Mouse (Mus musculus): ENCODE measurements around the gene Card19.
A peak's percentile ranks its signal among the peaks of the same experiment; 100 is the strongest.

Card19 gene

DNA sequence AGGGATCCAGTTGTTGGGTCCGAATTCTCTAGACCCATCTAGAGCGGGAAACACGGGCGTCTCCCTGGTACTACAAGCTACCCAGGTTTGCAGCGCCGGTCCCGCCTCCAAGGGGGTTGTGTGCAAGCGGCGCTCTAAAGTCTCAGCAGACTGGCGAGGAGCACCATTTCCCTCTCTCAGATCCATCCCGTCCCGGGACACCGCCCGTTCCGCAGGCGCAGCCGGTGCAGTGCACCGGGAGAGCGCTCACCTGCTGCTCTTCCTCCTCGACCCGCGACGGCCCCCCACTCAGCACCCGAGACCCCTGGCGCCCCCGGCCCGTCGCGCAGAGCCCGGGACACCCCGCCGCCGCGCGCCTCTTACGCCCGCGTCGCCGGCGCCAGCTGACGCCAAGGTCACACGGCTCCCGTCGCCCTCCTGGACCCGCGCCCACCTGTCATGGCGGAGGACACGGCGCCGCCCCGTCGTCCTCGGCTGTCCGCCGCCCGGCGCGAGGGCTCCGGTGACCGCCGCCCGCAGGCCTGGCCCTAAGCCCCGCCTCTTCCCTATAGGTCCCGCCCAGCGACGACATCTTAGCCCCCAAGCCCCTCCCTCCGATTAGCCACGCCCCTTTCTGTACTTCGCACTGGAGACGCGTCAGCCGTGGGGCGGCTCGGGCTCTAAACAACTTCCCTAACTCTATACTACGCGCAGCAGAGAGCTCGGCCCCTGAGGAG lies at the start of gene Card19:
Card19 (minus strand) TSS at position 534 of the 716 bp plus-strand sequence.
- DNase-seq = peak; percentile 93 to 95

GRCm38 (mm10) chr13:49260036-49260722 lies 44.3 kb upstream of the Card19 start:
- no peak for DNase-seq

- DNase-seq = no peak
Observed at GRCm38 (mm10) chr13:49257819-49258313, 42.0 kb upstream of the Card19 start.

GRCm38 (mm10) chr13:49252746-49253145 lies 36.9 kb upstream of the Card19 start:
- DNase-seq = no peak

DNA sequence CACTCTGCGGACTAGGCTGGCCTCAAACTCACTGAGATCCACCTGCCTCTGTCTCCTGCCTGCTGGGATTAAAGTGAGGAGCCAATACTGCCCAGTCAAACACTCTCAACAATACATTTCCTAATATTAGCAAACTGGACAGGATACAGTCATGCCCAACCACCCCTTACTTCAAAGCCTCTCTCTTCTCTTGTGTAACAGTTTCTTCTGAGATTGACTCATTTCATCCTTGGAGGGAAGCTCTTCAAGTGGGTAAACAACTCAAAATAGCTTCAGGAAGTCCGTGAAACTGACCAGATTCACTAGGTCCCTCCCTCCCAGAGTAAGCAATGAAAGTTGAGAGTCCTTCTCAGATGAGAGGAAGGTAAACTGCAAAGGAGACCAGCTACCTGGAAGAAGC lies 36.3 kb upstream of the Card19 start:
- DNase-seq = no peak

GRCm38 (mm10) chr13:49250716-49251517 lies 35.1 kb upstream of the Card19 start:
- no peak for DNase-seq

- DNase-seq = no peak
Observed at GRCm38 (mm10) chr13:49249634-49250033, 33.8 kb upstream of the Card19 start.

DNA sequence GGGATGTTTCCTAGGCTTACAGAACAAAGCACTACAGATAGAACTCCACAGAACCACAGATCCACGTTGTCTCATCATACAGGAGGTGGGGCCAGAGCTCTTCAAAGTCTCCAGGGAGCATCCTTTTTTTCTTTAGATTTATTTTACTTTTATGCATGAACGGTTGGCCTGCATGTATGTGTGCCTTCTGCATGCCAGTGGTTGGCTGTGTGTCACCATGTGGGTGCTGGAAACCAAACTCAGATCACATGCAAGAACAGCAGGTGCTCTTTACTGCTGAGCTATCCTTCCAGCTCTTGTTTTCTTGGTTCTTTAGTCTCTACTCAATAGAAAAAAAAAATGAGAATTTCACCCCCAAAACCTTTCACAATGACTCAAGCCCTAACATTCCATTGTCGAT lies 33.1 kb upstream of the Card19 start:
- no peak for DNase-seq

GRCm38 (mm10) chr13:49248467-49248862 lies 32.6 kb upstream of the Card19 start, which contains the start of gene Susd3:
Susd3 (minus strand) TSS chr13:49248706.
- no peak for DNase-seq

DNA sequence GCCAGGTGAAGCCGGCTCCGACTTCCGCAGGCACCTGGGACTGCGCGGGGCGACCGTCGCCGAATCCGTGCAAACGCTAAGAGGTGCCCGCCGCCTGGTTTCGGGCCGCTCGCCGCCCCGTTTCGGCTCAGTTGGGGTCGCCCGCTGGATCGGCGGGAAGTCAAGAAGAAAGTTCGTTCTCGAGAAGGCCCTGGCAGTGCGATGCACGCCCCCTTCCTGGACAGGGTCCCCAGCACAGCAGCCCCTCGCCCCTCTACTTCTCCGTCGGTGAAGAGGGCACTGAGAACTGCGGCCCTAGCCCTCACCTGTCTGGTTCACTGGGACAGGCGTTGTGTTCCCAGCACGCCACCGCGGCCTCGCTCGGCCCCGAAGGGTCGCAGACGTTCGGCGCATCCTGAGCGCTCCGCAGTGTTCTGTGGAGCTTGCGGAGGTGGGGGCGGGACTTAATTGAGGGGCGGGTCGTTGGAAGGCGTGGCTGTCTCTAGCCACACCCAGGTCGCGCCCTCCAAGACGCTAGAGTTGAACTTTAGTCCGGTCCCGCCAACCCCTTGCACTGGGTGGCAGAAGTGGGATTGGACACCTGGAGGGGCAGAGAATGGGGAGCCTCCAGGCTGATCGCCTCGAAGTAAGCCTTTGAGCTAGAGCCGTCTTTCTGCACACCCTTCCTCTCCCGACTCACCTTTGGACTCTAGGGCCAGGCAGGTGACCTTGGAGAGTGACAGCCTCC lies 32.1 kb upstream of the Card19 start:
- DNase-seq = peak; percentile 21 to 26

- no peak for DNase-seq
Observed at GRCm38 (mm10) chr13:49247232-49247739, 31.4 kb upstream of the Card19 start.

DNA sequence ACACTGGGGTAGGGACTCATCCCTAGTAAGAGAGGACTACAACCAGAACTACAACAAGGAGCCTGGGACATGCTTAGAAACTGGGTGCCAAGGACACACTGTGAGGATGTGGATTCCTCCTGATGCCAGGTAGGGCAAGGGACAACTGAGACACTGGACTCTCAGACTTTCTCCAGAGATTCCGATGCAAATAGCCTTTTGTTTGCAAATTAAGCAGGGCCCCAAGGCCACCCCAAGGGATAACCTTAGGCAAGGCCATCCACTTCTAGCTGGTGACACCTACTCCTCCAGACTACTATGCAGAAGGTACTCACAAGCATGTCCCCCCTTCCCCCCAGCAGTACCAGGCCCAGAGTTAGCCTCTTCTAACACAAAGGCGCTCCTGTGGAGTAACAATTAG lies 30.8 kb upstream of the Card19 start:
- no peak for DNase-seq

DNA sequence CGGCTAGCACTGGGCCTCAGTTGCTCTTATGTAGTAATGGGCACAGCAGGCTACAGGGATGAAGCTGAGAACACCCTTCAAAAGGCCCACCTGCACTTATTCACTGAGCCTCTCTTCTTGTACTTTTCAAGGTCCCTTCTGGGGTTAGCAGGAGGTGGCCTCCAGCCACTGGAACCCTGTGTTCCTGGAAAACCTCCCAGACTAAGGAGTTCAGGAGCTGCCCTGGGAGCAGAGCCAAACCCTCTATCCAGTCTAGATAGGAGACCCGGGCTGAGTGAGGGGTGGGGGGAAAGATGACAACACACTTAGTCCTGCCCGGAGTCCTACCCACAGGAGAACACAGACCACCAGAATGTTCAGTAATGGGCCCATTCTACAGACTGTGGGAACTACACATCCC lies 30.2 kb upstream of the Card19 start:
- peak; percentile 19 to 29 for DNase-seq

DNA sequence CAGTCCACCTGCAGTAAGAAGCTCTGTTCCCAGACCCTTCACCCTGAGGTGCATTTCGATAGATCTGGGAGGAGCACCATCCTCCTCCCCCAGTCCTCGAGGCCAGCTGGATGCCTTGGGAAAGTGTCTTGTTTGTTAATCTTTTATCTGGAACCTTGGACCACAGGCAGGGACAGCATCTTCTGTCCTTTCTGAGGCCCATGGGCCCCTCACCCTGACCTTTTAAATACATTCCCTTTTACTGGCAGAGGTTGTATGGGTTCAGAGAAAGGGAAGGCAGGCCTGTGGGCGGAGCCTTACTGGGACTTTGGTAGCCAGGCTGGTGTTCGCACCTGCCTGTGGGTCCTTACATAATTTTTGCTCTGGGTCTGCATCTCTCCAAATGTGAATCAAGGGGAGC lies 29.4 kb upstream of the Card19 start:
- no peak for DNase-seq

GRCm38 (mm10) chr13:49243492-49243891 lies 27.7 kb upstream of the Card19 start:
- no peak for DNase-seq

DNA sequence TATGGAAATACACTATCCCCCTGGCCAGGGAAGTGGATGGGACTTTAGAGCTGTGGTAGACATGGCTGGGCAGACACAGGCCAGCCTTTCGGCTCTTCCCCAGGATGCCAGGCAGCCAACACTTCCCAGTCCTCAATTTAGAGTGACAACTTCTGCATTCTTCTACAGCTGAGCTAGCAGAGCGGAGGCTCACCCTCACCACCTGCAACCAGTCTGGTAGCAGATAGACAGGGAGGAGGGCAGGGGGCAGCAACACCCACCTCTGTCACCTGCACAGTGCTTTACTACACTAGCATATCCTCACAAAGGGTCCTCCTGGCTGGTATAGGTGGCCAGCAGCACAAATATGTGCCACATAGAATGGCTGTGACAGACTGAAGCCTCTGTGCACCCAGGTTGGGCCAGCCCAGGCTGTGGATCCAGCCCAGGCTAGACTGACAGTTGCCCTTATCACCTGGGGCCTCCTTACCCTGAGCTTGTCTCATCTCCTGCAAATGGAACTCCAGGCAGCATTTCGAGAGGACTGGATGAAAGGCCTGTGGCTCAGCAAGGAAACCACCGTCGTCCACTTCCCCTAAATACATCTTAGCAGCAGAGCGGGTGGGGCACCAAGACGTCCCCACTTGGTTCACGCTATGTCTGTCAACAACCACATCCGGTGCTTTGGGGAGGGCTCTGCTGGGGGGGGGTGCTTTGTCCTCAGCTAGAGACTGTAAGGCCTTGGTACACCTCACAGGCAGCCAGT lies 26.7 kb upstream of the Card19 start:
- no peak for DNase-seq

- no peak for DNase-seq
Observed at GRCm38 (mm10) chr13:49238737-49239136, 22.9 kb upstream of the Card19 start.

DNA sequence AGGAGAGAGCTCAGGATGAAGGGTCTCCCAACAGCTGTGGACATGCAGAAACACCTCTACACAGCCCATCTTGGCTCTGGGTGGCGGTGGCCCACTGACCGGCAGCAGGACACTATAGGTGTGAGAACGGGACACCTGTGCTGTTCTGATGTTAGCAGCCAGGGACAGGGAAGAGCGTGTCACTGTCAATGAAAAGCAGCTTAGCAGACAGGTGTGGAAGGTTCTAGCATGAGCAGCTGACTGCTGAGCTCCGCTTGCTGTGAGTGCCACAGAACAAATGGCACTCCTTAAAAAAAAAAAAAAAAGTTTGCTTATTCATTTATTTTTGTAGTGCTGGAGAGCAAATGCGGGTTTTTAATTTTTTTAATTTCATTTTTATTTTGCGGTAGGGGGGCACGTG lies 21.8 kb upstream of the Card19 start:
- no peak for DNase-seq

GRCm38 (mm10) chr13:49234711-49235110 lies 18.9 kb upstream of the Card19 start:
- no peak for DNase-seq

DNA sequence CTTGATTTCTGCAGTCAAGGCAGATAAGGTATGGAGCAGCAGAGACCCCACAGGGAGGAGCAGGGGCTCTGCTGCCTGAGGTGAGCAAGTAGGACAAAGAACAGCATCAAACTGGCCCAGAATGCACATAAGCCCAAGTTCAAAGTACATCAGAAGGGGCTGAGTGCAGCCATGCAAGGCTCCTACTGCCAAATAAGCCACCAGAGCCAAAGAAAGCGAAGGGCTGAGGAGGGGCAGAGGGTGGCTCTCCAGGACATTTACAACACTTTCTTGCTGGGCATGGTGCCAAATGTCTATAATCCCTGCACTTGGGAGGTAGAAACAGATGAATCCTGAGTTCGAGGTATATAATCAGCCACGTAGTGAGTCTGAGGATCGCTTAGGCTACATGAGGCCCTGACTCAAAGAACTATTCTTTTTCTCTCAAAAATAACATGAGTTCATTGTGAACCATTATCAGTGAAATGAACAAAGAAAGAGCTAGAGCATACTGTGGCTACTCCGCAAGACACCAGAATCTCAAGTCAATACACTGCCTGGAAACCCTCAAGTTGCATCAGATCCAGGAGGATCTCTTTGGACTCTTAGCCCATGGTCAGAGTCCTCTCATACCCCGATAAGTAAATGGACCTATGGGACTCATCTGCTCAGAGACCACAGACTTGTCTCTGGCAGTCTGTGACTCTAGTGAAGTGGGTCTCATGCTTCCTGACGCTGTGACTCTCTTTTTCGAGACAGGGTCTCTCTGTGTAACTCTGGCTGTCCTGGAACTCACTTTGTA lies 18.1 kb upstream of the Card19 start:
- peak; percentile 22 to 26 for DNase-seq

DNA sequence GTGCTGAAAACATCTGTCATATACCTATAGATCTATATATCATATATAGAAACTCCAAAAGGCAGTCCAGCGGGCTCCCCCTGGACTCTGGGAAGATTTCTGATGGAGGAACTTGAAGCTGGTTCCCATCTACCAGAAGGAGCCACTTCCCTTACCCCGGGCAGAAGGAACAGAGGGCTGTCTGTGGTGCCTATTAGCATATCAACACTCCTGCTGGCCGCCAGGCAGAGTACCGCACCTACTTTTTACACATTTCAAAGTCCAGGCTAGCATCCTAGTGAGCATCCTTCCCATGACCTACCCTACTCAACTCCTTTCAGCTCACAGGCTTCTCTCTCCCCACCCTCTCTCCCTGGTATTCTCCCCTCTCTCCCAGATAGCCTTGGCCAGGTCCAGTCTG lies 9.8 kb upstream of the Card19 start:
- no peak for DNase-seq

All from cerebellum, postnatal 10 days (tissue).